Mouse (Mus musculus) spleen, adult 2 months (tissue): ENCODE results near the gene S100a11. TPM values are rescaled to one million over a fixed set of nuclear protein-coding genes. Genes with fewer than 3 reads are reported as not detected.
A peak's percentile ranks its signal among the peaks of the same experiment; 100 is the strongest.

Experiments used
- DNase-seq, 2 experiments: peaks; one replicate each; pipeline versions ENCODE4 v3.0.0 to v3.0.0-alpha.2; 2012 to 2021; ENCODE audit warnings: low spot score in 2 of 2, low read depth in 1 of 2
- H3K27ac ChIP-seq: fragments of 200-500 bp; 2 replicates; pipeline ENCODE4 v1.5.1; 2012; ENCODE audit warnings: low read length, inconsistent platforms; ENCODE audit not compliant: insufficient read depth
- H3K27me3 ChIP-seq: fragments of 200-500 bp; 2 replicates; pipeline ENCODE4 v1.6.1; 2012; ENCODE audit warnings: mild to moderate bottlenecking, moderate library complexity, low read length, inconsistent platforms; ENCODE audit not compliant: control insufficient read depth, insufficient read depth
- H3K36me3 ChIP-seq: fragments of 200-500 bp; 2 replicates; pipeline ENCODE4 v1.6.1; 2012; ENCODE audit warnings: mild to moderate bottlenecking, low read length, inconsistent platforms; ENCODE audit not compliant: control insufficient read depth, insufficient read depth
- H3K4me1 ChIP-seq: fragments of 200-500 bp; 2 replicates; pipeline ENCODE4 v1.6.1; 2011; ENCODE audit warnings: inconsistent platforms; ENCODE audit not compliant: control insufficient read depth, insufficient read depth, insufficient read length
- H3K4me3 ChIP-seq: fragments of 200-500 bp; 2 replicates; pipeline ENCODE4 v1.5.1; 2011; ENCODE audit warnings: mild to moderate bottlenecking, inconsistent platforms; ENCODE audit not compliant: insufficient read depth, insufficient read length; ENCODE audit errors: extremely low read depth
- CTCF ChIP-seq: fragments of 200-500 bp; IDR thresholded peaks from 2 replicates; pipeline ENCODE4 v1.5.1; 2011; ENCODE audit warnings: mild to moderate bottlenecking, inconsistent platforms; ENCODE audit not compliant: insufficient read depth, insufficient read length, insufficient replicate concordance; ENCODE audit errors: extremely low read depth
- POLR2A ChIP-seq: fragments of 200-500 bp; IDR thresholded peaks from 2 replicates; pipeline ENCODE4 v1.6.1; 2011; ENCODE audit warnings: low read depth, low read length, inconsistent platforms
- WGBS: fragments of 180-500 bp; shearing (Covaris S2); methylation state at CpG from one replicate; pipeline ENCODE4 v1.1.7; 2018; 5-methylcytosine and 5-hydroxymethylcytosine counted together
- polyA plus RNA-seq: library from polyadenylated mRNA; depleted of rRNA; stranded (reverse); fragments of >200 nt; gene quantifications from 2 replicates; pipeline ENCODE4 v1.2.3, GENCODE M21; 2012; rRNA removed

S100a11 gene
- 69.2 and 72.5 TPM in 2 replicates for polyA plus RNA-seq

DNA sequence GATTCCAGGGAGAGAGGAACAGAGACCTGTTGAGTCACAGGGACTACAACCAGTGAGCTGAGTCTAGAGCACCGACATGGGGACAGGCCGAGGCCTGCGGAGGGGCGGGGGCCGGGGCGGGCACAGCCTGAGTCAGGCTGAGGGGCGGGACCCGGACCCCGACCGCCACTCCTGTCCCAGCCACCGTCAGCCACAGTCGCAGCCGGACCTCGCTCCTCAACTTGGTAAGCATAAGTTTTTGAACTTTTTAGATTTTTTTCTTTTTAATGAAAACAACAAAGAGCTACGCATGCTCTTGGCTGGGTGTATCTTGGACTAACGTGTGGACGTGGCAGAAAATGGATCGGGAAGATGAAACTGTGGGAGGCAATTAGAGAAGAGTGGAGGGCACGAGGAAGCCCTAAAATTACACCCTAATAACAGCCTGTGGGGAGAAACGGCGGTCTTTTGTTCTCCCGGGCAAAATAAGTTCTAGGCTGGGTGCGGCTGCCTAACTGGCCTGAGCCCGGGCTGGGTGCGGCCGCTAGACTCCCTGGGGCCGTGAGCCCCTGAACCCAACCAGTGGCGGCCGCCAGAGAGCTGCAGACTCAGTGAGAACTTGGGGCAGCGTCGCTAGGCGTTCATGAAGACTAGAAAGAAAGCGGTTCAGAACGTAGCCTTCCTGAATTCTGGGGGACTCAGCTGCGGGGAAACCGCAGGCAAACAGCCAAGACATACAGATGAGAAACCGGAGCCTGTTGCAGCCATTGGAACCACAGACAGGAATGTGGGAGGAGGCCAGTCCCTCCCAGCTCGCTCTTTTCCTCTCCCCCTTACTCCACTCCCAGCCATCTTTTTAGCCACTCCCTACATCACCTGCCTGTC lies at the start of gene S100a11:
Gene S100a11, plus strand, starts transcription at position 159 of the 864 bp plus-strand sequence.
- Histone ChIP-seq H3K4me1 (peaks cover 2% of the 10 kb centered on the region; the same call in 1 of the 2 replicates), H3K36me3 (peaks cover 2% of the 10 kb centered on the region; the same call in 1 of the 2 replicates), H3K4me3 (peak within 1 kb of the TSS; percentile 69), H3K27ac (peak within 1 kb of the TSS; percentile 60), H3K27me3 (no peaks in the 10 kb centered on the region)
- TF ChIP-seq POLR2A (peak; percentile 30; the same call in 1 of the 2 replicates), CTCF (no peak)
- DNase-seq, result peak in 1 of 2 experiments; percentile 56
- 1% methylated on average over 38 of the region's 38 CpGs for WGBS

DNA sequence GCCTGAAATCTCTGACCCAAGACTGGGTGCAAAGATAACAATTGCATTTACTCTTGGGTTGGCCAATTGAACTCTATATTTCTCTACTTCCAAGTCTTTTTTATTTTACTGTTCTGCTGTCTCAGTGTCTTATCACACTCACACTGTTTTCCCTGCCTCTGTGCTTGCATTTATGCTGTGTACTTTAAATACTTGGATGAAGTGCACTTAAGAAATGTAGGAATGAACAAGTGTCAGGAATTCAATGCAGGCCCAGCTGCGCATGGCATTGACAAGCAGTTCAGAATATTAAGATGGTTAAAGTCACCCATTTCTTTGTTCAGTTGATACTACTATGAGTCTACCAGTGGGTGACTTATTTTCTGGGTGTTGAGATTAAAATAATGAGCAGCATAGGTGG lies 40.2 kb upstream of the S100a11 start:
- WGBS, result 94% methylated on average over 1 of the region's 1 CpGs
- no peaks in the 10 kb centered on the region; the same call in 1 of the 2 replicates for H3K27me3 ChIP-seq
- TF ChIP-seq CTCF (no peak), POLR2A (no peak)
- no peak overlapping the region for H3K4me3 ChIP-seq
- no peaks in the 10 kb centered on the region for H3K4me1 ChIP-seq
- no peak overlapping the region for H3K27ac ChIP-seq
- DNase-seq, result no peak
- H3K36me3 ChIP-seq, result no peaks in the 10 kb centered on the region

- 72% methylated on average over 2 of the region's 2 CpGs for whole genome bisulfite sequencing
- no peak overlapping the region for H3K27ac ChIP-seq
- DNase-seq, result no peak
- H3K36me3 ChIP-seq, result no peaks in the 10 kb centered on the region
- TF ChIP-seq POLR2A (no peak), CTCF (no peak)
- H3K4me1 ChIP-seq, result no peaks in the 10 kb centered on the region
- no peaks in the 10 kb centered on the region; the same call in 1 of the 2 replicates for H3K27me3 ChIP-seq
- no peak overlapping the region for H3K4me3 ChIP-seq
These were observed 38.2 kb upstream of the S100a11 start for GRCm38 (mm10) chr3:93481982-93482616.

DNA sequence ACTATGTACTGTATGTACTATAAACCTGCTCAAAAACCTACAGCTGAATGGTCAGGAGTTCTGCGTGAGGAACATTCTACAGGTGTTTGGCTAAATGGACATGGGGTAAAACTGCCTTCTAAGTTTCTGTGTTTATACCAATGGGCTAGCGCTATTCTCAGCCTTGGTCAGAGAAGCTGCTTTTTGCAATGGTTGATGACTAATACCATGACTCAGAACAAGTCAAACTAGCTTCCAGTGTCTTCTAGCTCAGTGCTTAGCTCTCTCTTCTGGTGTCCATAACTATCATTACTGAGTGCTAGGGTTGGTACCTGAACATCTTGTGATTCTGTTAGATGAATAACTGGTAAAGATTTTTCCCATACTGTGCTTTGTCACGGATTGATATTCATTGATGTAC lies 34.7 kb upstream of the S100a11 start:
- H3K27me3 ChIP-seq, result no peaks in the 10 kb centered on the region; the same call in 1 of the 2 replicates
- no peak overlapping the region for H3K27ac ChIP-seq
- H3K36me3 ChIP-seq, result no peaks in the 10 kb centered on the region
- no peak overlapping the region for H3K4me3 ChIP-seq
- WGBS, result 92% methylated on average over 3 of the region's 3 CpGs
- TF ChIP-seq POLR2A, result no peak
- TF ChIP-seq CTCF, result no peak
- no peak for DNase-seq
- no peaks in the 10 kb centered on the region for H3K4me1 ChIP-seq

DNA sequence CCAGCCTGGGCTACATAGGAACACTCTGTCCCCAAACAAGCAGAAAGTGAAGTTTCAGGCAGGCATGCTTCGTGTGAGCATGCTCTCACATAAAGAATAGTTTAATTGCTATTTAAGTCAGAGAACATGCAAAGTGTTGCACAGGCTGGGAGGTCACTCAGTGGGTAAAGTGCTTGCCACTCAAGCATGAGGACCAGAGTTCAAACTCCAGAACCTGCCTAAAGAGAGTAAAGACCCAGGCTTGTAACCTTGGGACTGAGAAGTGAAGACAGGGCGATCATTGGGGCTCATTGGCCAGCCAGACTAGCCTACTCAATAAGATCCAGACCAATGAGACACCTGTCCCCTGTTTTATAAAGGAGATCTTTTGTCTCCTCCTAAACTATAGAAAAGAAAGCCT lies 31.7 kb upstream of the S100a11 start:
- TF ChIP-seq POLR2A, result no peak
- TF ChIP-seq CTCF, result no peak
- WGBS, result 91% methylated on average over 2 of the region's 2 CpGs
- no peak for DNase-seq

GRCm38 (mm10) chr3:93492176-93492575 lies 28.1 kb upstream of the S100a11 start:
- TF ChIP-seq POLR2A (no peak), CTCF (no peak)
- no peak for DNase-seq
- H3K36me3 ChIP-seq, result no peaks in the 10 kb centered on the region
- no peak overlapping the region for H3K4me3 ChIP-seq
- no peak overlapping the region for H3K27ac ChIP-seq
- no peaks in the 10 kb centered on the region for H3K27me3 ChIP-seq
- 77% methylated on average over 3 of the region's 3 CpGs for WGBS
- H3K4me1 ChIP-seq, result no peaks in the 10 kb centered on the region

More for the DNA sequence above, 31.7 kb upstream of the S100a11 start:
- Histone ChIP-seq H3K27me3 (no peaks in the 10 kb centered on the region), H3K4me3 (no peak overlapping the region), H3K4me1 (no peaks in the 10 kb centered on the region), H3K27ac (no peak overlapping the region), H3K36me3 (no peaks in the 10 kb centered on the region)
